Mouse (Mus musculus): ENCODE results near the gene Cmtm1.

Cmtm1 gene

DNA sequence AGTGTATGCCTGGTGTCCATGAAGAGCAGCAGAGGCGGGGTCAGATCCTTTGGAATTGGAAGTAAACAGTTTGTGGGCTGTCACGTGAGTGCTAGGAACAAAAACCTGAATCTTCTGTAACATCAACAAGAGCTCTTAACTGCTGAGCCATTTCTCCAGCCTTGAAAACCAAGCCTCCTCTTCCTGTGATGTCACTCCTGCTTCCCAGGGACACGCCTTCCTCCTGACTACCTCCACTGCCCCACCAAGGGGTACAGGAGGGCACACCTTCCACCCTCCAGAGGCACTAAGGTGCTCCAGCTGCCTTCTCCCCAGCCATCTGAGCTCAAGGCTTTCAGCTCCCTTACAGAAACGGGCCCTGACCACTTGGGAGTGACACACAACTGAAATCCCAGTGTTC is 63.3 kb downstream of the Cmtm1 start:
- in situ Hi-C loops (cut with MboI, MseI): no loop called here
